Mouse (Mus musculus) natural killer cell, adult 2 months (primary cell): ENCODE measurements at regions not wholly inside any gene's neighbourhood (a gene's known extent, or its start where the extent isn't known, plus 50 kb on each side); places are given as distances from the start of the nearest gene placed in this dataset.

Experiments used
- DNase-seq, 2 experiments: peaks; one replicate each; pipeline ENCODE4 v3.0.0; 2022; ENCODE audit warnings: low spot score in 2 of 2

GRCm38 (mm10) chr17:9848559-9849357 is 179.2 kb upstream of the Pabpc6 start:
- DNase-seq, result no peak

DNA sequence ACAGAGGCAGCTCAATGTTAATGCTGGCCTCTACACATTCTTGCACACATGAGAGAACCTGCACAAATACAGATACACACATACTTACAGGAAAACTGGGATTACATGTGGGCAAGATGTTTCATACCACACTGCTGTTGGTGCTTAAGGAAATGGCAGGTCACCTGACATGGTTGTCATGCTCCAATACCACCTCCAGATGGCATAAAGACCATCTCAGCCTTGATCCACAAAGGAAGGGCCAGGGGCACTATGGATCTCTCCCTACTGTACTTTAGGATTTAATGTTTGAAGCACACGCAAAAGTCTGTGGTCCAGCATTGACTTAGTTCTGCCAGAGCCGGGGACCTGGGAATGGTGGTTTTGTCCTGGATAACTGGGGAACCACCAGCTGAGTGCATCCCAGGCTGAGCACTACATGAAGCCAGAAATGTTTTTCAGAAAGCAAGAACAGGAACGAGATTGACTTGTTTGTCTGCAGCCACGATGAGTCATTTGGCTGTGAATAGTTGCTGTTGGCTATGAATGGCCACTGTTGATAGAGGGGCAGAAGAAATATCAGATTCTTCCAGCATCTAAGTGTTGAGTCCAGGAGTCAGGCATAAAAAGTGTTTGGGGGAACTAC is 176.0 kb upstream of the Pabpc6 start:
- no peak for DNase-seq

GRCm38 (mm10) chr17:9841103-9841502 is 171.6 kb upstream of the Pabpc6 start:
- no peak for DNase-seq

- no peak for DNase-seq
Observed at GRCm38 (mm10) chr17:9839256-9839655, 169.7 kb upstream of the Pabpc6 start.

DNA sequence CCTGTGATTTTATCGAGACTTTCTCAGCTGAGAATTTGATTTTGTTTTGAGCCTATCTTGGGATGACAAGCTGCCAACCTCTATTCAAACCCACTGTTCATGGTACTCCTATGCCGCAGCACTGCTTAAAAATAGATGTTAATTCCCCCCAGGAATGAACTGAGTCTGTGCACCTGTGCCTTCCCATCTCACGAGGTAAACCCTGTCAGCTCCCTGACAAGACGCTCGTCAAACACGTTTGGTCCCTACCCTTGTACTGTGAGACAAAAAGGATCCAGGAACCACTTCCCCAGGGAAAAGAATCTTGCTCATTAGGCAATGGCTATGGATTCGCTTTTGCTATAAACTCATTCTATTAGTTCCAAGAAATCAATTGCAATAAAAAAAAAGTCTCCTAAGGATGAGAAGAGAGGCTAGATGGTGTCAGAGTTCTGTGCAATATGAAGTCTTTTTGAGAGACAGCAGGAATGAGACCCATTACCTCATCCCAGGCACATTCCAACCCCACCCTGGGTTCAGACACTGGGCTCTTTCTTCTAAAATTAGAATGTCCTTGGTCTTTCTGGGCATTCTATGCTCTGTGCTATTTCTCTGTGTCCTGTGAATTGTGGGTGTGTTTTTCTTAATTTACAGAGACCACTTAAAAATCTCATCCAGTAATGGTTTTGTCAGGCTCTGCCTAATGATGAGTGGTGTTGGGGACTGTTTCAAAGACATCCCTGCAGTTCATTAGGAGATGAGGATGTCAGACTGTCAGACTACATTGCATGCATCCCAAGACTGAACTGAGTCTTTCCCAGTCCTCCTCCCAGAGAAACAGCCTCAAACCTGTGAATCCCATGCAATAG is 167.7 kb upstream of the Pabpc6 start:
- DNase-seq, result no peak

DNA sequence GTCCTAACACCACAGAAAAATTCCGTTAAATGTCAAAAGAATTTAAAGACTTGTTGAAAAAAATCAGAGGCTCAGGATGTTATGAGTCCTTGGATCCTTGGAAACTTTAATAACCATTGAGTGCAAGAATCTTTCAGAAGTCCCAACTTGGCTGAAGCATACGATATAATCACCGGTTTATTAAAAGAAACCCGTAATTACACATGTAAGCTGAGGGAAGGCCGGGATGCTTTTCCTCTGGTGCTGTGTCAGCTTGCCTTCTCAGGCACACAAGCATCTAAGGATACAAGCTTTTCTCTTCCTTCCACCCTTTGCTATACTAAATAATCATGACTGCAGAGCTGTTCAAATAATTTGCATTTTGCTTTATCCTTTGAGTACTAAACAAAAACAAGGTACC is 160.4 kb upstream of the Pabpc6 start:
- DNase-seq, result no peak

DNA sequence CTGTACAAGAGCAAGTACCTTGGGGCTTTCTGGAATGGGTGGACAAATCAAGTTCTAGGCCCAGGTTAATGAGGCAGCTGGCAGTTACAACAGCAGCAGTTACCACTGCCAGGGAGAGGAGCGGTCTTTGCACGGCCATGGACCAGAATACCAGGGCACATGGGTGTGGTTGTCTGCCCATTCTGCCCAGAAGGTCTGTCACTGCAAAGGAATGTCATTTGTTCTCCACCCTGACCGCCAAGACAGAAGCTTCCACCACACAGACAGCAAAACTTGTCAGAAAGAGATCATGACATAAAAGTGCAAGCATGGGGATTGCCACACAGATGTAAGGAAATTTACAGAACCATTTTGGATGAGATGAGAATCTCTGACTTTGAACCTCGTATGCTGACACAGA is 151.8 kb upstream of the Pabpc6 start:
- DNase-seq, result no peak

DNA sequence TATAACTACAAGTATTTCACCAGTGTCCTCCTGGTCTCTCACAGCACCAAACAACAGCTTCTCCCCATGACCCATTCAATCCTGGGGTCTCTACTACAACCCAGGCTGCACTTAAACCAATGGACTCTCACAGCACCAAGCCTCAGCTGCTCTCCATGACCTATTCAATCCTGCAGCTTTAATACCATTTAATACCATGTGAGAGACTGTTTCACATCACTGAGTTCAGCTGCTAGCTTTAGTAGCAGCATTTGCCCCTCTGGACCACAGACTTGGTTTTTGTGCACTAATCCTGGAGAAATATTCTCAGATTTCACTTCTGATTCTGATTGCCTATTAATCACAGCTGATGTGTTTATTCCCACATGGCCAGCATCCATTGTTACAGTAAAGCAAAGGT is 147.5 kb upstream of the Pabpc6 start:
- no peak for DNase-seq

DNA sequence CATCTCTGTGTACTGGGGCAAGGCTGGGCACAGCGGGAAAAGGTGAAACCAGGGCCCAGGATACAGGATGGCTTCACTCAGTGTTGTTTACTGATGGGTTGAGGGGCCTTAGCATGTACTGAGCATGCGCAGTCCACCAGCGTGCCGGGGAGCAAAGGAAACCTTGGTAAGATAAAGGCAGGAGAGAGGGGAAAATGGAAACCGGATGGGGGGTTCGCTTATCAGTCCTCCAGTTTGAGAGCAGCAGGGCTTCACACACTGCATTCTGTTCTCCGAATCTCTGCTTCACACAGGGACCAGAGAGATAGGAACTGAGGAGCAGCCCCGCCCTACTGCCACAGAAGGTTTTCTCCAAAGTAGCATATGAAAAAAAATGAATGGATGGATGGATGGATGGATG is 127.6 kb upstream of the Pabpc6 start:
- DNase-seq, result no peak

GRCm38 (mm10) chr17:9796225-9796988 is 126.9 kb upstream of the Pabpc6 start:
- no peak for DNase-seq

- no peak for DNase-seq
Observed at GRCm38 (mm10) chr17:9778866-9779265, 109.3 kb upstream of the Pabpc6 start.

DNA sequence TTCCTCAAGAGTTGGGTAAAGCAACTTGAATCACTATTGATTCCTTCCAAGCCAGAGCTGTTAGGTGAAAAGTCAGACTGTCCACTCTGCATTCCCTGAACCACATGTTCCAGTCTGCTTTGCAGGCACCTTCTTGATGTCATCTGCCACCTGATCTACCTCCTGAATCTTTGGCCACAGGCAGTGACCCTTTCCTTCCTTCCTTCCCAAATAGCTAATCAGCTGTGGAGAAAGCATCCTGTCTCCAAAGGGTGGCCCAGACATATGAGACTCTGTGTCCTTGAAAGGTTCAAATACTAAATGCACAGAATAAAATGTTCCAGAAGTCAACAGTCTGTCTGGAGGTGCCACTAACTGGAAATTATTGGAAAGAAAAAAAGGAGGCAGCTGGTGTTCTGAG is 107.6 kb upstream of the Pabpc6 start:
- no peak for DNase-seq

DNA sequence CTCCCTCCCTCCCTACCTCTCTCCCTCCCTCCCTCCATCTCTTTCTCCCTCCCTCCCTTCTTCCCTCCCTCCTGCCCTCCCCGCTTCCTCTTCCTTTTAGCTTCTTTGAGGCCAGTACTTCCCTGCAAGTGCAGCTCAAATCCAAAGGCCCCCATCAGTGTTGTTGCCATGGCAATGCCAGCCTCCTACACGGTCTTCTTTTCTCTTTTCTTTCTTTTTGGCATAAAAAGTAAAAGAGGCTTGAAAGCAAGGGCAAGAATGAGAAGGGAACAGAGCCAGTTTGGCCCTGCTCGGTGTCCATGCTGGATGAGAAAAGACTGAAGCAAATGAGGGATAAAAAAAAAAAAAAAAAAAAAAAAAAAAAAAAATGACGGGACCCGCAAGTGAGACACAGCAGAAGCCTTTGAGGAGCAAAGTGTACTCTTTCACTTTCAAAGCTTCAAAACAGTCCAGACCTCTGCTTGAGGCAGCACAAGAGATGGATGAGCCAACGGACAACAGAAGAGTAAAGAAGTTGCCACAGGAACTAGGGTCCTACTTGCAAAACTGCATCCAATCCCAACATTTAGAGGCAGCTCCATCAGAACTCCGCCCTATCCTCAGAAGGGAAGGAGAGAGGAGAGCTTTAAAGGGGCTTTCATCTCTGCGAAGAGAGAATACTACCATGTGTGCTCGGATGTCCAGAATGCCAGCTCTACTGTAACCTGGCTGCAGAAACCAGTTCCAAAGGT is 106.9 kb upstream of the Pabpc6 start:
- DNase-seq, result no peak

GRCm38 (mm10) chr17:9775668-9776151 is 106.2 kb upstream of the Pabpc6 start:
- peak in 1 of 2 experiments; percentile 38 for DNase-seq

GRCm38 (mm10) chr17:9774740-9775629 is 105.5 kb upstream of the Pabpc6 start:
- no peak for DNase-seq

DNA sequence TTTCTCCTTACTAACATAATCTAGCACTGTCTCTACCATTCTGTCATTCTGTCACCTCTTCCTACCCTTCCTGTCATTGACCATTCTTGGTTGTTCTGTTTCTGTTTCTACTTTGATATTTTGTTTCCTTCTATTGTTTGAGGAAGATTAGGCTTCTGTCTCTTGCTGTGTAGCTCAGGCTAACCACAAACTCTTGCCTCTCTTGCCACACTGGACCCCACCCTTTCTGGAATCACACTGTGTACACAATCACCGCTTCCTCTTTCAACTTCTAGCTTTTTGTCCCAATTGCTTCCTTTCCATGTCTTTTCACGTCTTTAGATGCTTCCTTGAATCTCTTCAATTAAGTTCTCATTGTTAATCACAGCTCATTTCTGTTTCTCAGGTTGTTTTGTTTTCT is 104.2 kb upstream of the Pabpc6 start:
- no peak for DNase-seq

GRCm38 (mm10) chr17:9768275-9768674 is 98.8 kb upstream of the Pabpc6 start:
- no peak for DNase-seq

DNA sequence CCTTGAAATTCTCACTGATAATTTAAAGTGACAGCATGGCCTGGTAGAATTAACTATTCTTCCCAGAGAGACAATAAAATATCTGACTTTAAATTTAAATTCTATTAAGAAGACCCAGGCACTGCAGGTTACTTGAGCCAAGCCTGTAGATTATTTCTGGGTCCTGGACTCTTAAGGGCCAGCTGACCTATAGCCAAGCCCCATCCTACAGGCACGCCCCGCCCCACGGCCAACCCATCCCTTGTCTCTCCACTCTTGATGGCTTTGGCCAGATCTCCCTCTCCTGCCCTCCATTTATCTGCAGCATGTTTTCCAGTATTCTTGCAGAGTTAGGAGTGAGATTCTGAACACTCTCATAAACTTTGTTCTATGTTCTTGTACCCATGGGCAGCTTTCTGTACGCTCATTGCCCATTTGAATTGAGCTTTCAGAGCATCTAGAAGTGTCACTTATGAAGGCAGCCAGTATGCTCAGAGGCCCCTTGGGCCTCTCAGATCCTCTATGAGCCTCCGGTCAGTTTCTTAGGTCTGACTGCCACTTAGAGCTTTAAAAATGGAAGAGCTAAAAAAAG is 96.2 kb upstream of the Pabpc6 start:
- DNase-seq, result no peak

- peak in 1 of 2 experiments; percentile 5 for DNase-seq
Observed at GRCm38 (mm10) chr17:9764701-9765359, 95.3 kb upstream of the Pabpc6 start.
